Mouse (Mus musculus) heart, embryonic 12.5 days (tissue): ENCODE data around the gene Scyl1. TPM values are rescaled to one million over a fixed set of nuclear protein-coding genes. Genes with fewer than 3 reads are reported as not detected.

Experiments
- ATAC-seq: fragments of 200-750 bp; cut with Nextera tagmentation; 2 replicates; pipeline ENCODE4 v1.8.0; 2017; ENCODE audit warnings: moderate TSS enrichment, moderate library complexity; ENCODE audit not compliant: insufficient number of reproducible peaks, low FRiP score
- H3K27ac ChIP-seq: fragments of 300-500 bp; sonication (generic); 2 replicates; pipeline ENCODE4 v1.5.1; 2016; ENCODE audit warnings: mild to moderate bottlenecking, moderate library complexity; ENCODE audit not compliant: poor library complexity, severe bottlenecking
- H3K27me3 ChIP-seq: fragments of 300-500 bp; sonication (generic); replicated peaks from 2 replicates; pipeline ENCODE4 v1.6.1; 2016; ENCODE audit warnings: mild to moderate bottlenecking, moderate library complexity
- H3K36me3 ChIP-seq: fragments of 300-500 bp; sonication (generic); 2 replicates; pipeline ENCODE4 v1.6.1; 2016; ENCODE audit warnings: mild to moderate bottlenecking, moderate library complexity
- H3K4me1 ChIP-seq: fragments of 300-500 bp; sonication (generic); replicated peaks from 2 replicates; pipeline ENCODE4 v1.6.1; 2016; ENCODE audit warnings: mild to moderate bottlenecking
- H3K4me2 ChIP-seq: fragments of 300-500 bp; sonication (generic); 2 replicates; pipeline ENCODE4 v1.6.1; 2016; ENCODE audit warnings: mild to moderate bottlenecking, moderate library complexity
- H3K4me3 ChIP-seq: fragments of 300-500 bp; sonication (generic); 2 replicates; pipeline ENCODE4 v1.5.1; 2016; ENCODE audit warnings: mild to moderate bottlenecking
- H3K9ac ChIP-seq: fragments of 300-500 bp; sonication (generic); 2 replicates; pipeline ENCODE4 v1.6.1; 2016; ENCODE audit warnings: mild to moderate bottlenecking, moderate library complexity
- H3K9me3 ChIP-seq: fragments of 300-500 bp; sonication (generic); replicated peaks from 2 replicates; pipeline ENCODE4 v1.6.1; 2016; ENCODE audit warnings: mild to moderate bottlenecking, moderate library complexity
- WGBS: fragments of 180-500 bp; shearing (Covaris S2); methylation state at CpG from one replicate; pipeline ENCODE4 v1.1.7; 2016; 5-methylcytosine and 5-hydroxymethylcytosine counted together
- polyA plus RNA-seq: library from polyadenylated mRNA; unstranded; fragments of >200 nt; fragmentation: Nextera tagmentation; extraction: Ambion mirVana; gene quantifications from 2 replicates; pipeline ENCODE4 v1.2.1, GENCODE M21; 2016

Scyl1 gene
- polyA plus RNA-seq, 1 experiment from 2014 or later = 68.9 TPM

GRCm38 (mm10) chr19:5802011-5802786, 31.0 kb upstream of the Scyl1 start:
- ATAC-seq = peak; percentile 66

GRCm38 (mm10) chr19:5801432-5801964, 30.3 kb upstream of the Scyl1 start:
- Histone ChIP-seq H3K4me3 (peak overlapping the region; percentile 93), H3K36me3 (peaks cover 30% of the 10 kb centered on the region), H3K4me2 (peak overlapping the region; percentile 65), H3K27me3 (no peaks in the 10 kb centered on the region), H3K9me3 (no peaks in the 10 kb centered on the region), H3K4me1 (peaks cover 36% of the 10 kb centered on the region), H3K9ac (peak overlapping the region; percentile 100), H3K27ac (peak overlapping the region; percentile 98)
- under 1% methylated on average over 3 of the region's 3 CpGs for WGBS
- ATAC-seq = no peak

More at GRCm38 (mm10) chr19:5802011-5802786, 31.0 kb upstream of the Scyl1 start:
- no peaks in the 10 kb centered on the region for H3K27me3 ChIP-seq
- peak overlapping the region; percentile 87 for H3K9ac ChIP-seq
- peak overlapping the region; percentile 73 for H3K4me2 ChIP-seq
- H3K4me3 ChIP-seq = peak overlapping the region; percentile 93
- peak overlapping the region; percentile 98 for H3K27ac ChIP-seq
- H3K4me1 ChIP-seq = peaks cover 36% of the 10 kb centered on the region
- H3K36me3 ChIP-seq = peaks cover 23% of the 10 kb centered on the region
- under 1% methylated on average over 25 of the region's 25 CpGs for WGBS
- H3K9me3 ChIP-seq = no peaks in the 10 kb centered on the region

- Histone ChIP-seq H3K4me3 (peak overlapping the region; percentile 93), H3K9ac (peak overlapping the region; percentile 100), H3K27me3 (no peaks in the 10 kb centered on the region), H3K4me1 (peaks cover 36% of the 10 kb centered on the region), H3K4me2 (peak overlapping the region; percentile 65), H3K9me3 (no peaks in the 10 kb centered on the region), H3K27ac (peak overlapping the region; percentile 98), H3K36me3 (peaks cover 37% of the 10 kb centered on the region)
- no peak for ATAC-seq
- WGBS = under 1% methylated on average over 19 of the region's 19 CpGs
Observed at GRCm38 (mm10) chr19:5800632-5801431, 29.6 kb upstream of the Scyl1 start.

- 0% methylated on average over 2 of the region's 2 CpGs for WGBS
- Histone ChIP-seq H3K36me3 (peaks cover 42% of the 10 kb centered on the region), H3K4me3 (peak overlapping the region; percentile 93), H3K9ac (peak overlapping the region; percentile 100), H3K4me1 (peaks cover 35% of the 10 kb centered on the region), H3K4me2 (peak overlapping the region; percentile 65), H3K27me3 (no peaks in the 10 kb centered on the region), H3K27ac (peak overlapping the region; percentile 98), H3K9me3 (no peaks in the 10 kb centered on the region)
- no peak for ATAC-seq
Observed at GRCm38 (mm10) chr19:5800350-5800631, 29.1 kb upstream of the Scyl1 start.

GRCm38 (mm10) chr19:5799566-5800349, 28.5 kb upstream of the Scyl1 start:
- 0% methylated on average over 10 of the region's 10 CpGs for WGBS
- H3K4me2 ChIP-seq = peak overlapping the region; percentile 65
- peak overlapping the region; percentile 98 for H3K27ac ChIP-seq
- H3K9ac ChIP-seq = peak overlapping the region; percentile 100
- peaks cover 47% of the 10 kb centered on the region for H3K36me3 ChIP-seq
- no peak for ATAC-seq
- H3K27me3 ChIP-seq = no peaks in the 10 kb centered on the region
- H3K4me1 ChIP-seq = peaks cover 33% of the 10 kb centered on the region
- peak overlapping the region; percentile 93 for H3K4me3 ChIP-seq
- no peaks in the 10 kb centered on the region for H3K9me3 ChIP-seq

GRCm38 (mm10) chr19:5798700-5799479, 27.7 kb upstream of the Scyl1 start:
- Histone ChIP-seq H3K27ac (peak overlapping the region; percentile 76), H3K27me3 (no peaks in the 10 kb centered on the region), H3K4me2 (peak overlapping the region; percentile 85), H3K4me3 (peak overlapping the region; percentile 93), H3K9me3 (no peaks in the 10 kb centered on the region), H3K36me3 (peaks cover 49% of the 10 kb centered on the region), H3K4me1 (peaks cover 27% of the 10 kb centered on the region), H3K9ac (peak overlapping the region; percentile 96)
- no peak for ATAC-seq
- WGBS = 1% methylated on average over 7 of the region's 7 CpGs

- H3K4me1 ChIP-seq = peaks cover 24% of the 10 kb centered on the region
- H3K27me3 ChIP-seq = no peaks in the 10 kb centered on the region
- ATAC-seq = no peak
- peak overlapping the region; percentile 84 for H3K27ac ChIP-seq
- 19% methylated on average over 7 of the region's 7 CpGs for WGBS
- H3K9me3 ChIP-seq = no peaks in the 10 kb centered on the region
- H3K4me2 ChIP-seq = peak overlapping the region; percentile 90
- peak overlapping the region; percentile 93 for H3K4me3 ChIP-seq
- H3K9ac ChIP-seq = peak overlapping the region; percentile 91
- peaks cover 49% of the 10 kb centered on the region for H3K36me3 ChIP-seq
Observed at GRCm38 (mm10) chr19:5797381-5798111, 26.3 kb upstream of the Scyl1 start.

- no peaks in the 10 kb centered on the region for H3K9me3 ChIP-seq
- no peaks in the 10 kb centered on the region for H3K27me3 ChIP-seq
- 66% methylated on average over 7 of the region's 7 CpGs for WGBS
- peak overlapping the region; percentile 90 for H3K4me2 ChIP-seq
- H3K4me1 ChIP-seq = peaks cover 24% of the 10 kb centered on the region
- peak overlapping the region; percentile 93 for H3K4me3 ChIP-seq
- peak overlapping the region; percentile 84 for H3K27ac ChIP-seq
- no peak for ATAC-seq
- H3K9ac ChIP-seq = peak overlapping the region; percentile 91
- H3K36me3 ChIP-seq = peaks cover 49% of the 10 kb centered on the region
Observed at GRCm38 (mm10) chr19:5796573-5797111, 25.4 kb upstream of the Scyl1 start.

GRCm38 (mm10) chr19:5795668-5796572, 24.7 kb upstream of the Scyl1 start:
- Histone ChIP-seq H3K9ac (peak overlapping the region; percentile 91), H3K4me1 (peaks cover 24% of the 10 kb centered on the region), H3K27me3 (no peaks in the 10 kb centered on the region), H3K4me2 (peak overlapping the region; percentile 90), H3K36me3 (peaks cover 49% of the 10 kb centered on the region), H3K27ac (peak overlapping the region; percentile 84), H3K4me3 (peak overlapping the region; percentile 93), H3K9me3 (no peaks in the 10 kb centered on the region)
- ATAC-seq = no peak
- 63% methylated on average over 11 of the region's 11 CpGs for WGBS
